Mouse (Mus musculus) T-cell, adult 66 days (primary cell): ENCODE data around the gene Spr. TPM values are rescaled to one million over a fixed set of nuclear protein-coding genes. Genes with fewer than 3 reads are reported as not detected.

ENCODE experiments used
- total RNA-seq, 2 experiments: library from RNA; stranded (reverse); gene quantifications; 3 replicates in 1 of 2; 4 replicates in 1 of 2; pipeline ENCODE4 v1.2.4; 2023

The Spr gene
- 10 to 100 TPM; 26.7 to 30.0 TPM for total RNA-seq

DNA sequence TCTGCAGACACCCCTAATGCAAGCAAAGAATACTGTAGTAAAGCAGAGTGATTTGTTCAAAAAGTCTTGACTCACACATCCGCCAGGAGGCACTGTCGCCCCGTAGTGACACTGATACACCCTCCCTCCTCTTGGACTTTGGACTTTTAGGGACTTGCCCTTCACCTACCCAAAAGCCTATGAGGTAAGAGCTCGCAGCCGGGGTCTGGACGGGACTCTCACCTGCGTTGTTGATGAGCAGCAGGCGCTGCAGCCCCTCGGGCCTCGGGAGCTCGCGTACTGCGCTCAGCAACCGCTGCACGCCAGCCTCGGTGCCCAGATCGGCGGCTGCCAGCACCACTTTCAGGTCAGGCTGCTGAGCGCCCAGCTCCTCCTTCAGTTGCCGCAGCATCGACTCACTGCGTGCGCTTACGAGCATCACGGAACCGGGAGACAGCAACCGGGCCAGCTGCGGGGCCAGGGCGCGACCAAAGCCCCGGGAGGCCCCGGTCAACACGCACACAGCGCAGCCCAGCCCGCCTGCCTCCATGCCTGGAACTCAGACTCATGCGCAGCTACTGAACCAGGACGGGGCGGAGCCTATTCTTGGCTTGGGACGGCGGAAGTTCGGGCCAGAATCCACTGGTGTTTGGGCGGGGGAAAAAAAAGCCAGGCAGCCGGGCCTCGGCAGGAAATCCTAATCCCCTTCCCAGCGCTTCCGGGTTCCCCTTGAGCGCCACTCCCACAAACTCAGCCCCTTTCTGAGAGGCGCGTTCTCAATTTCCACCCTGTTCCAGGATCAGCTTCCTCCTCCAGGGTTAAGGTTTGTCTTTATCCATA is at the start of gene Spr:
Gene Spr (minus strand): TSS at position 550 of the 819 bp plus-strand sequence.

Other genes starting within 250 kb of the Spr start
- gene Exoc6b, start 68.3 kb downstream of the Spr start, total RNA-seq, result 10 to 100 TPM; 35.6 to 51.7 TPM
- not detected for gene Emx1, start 49.7 kb upstream of the Spr start, total RNA-seq
- gene Sfxn5, start 195.7 kb upstream of the Spr start, total RNA-seq, result 1 to 10 TPM; 5.7 to 6.1 TPM
- gene Rab11fip5, start 236.9 kb upstream of the Spr start, total RNA-seq, result 1 to 10 TPM; 1.0 to 1.4 TPM